Mouse (Mus musculus) adrenal gland, adult 8-10 months (tissue): Measurements from ENCODE around the gene Tas2r138. TPM values are rescaled to one million over a fixed set of nuclear protein-coding genes. Genes with fewer than 3 reads are reported as not detected.

Source experiments
- total RNA-seq, 4 experiments: library from RNA; stranded (reverse); gene quantifications; 2 replicates each; pipeline ENCODE4 v1.2.4; 2022

The Tas2r138 gene
- total RNA-seq, 4 experiments from 2014 or later: not detected

Other genes with a start within 250 kb of the Tas2r138 start
- gene E330009J07Rik, start 177.2 kb downstream of the Tas2r138 start, total RNA-seq: 10 to 100 TPM; 16.5 to 19.3 (median 18.1) TPM
- not detected for gene Wee2, start 174.2 kb downstream of the Tas2r138 start, total RNA-seq
- gene Ssbp1, start 142.0 kb downstream of the Tas2r138 start, total RNA-seq: 10 to 100 TPM; 41.7 to 58.6 (median 52.8) TPM
- gene Tas2r137, start 122.1 kb downstream of the Tas2r138 start, total RNA-seq: under 1 TPM in 2 of 4 experiments, not detected in 2; 0.27 to 0.34 TPM
- under 1 TPM in 1 of 4 experiments, not detected in 3; 0.48 TPM for gene Tas2r108, start 119.8 kb downstream of the Tas2r138 start, total RNA-seq
- gene Prss37, start 93.8 kb downstream of the Tas2r138 start, total RNA-seq: not detected
- gene Olfr461, start 58.3 kb downstream of the Tas2r138 start, total RNA-seq: not detected
- under 1 TPM in 1 of 4 experiments, not detected in 3; 0.38 TPM for gene Olfr460, start 43.8 kb downstream of the Tas2r138 start, total RNA-seq
- gene Clec5a, start 27.5 kb downstream of the Tas2r138 start, total RNA-seq: 1 to 10 TPM; 2.0 to 3.2 (median 2.3) TPM
- under 1 TPM in 2 of 4 experiments, not detected in 2; 0.08 to 0.20 TPM for gene Mgam, start 15.5 kb upstream of the Tas2r138 start, total RNA-seq